Mouse (Mus musculus) G1E-ER4 (cell line): ENCODE data around the gene Cspg5. TPM values are rescaled to one million over a fixed set of nuclear protein-coding genes. Genes with fewer than 3 reads are reported as not detected.

Experiments
- GATA1 ChIP-seq: IDR thresholded peaks from one replicate; pipeline ENCODE4 v1.8.0; 2012; ENCODE audit warnings: low read length, inconsistent platforms
- polyA plus RNA-seq: library from polyadenylated mRNA; stranded (reverse); fragments of >175 nt; gene quantifications from 2 replicates; pipeline ENCODE4 v1.2.3, GENCODE M21; 2012

The Cspg5 gene
- polyA plus RNA-seq, 1 experiment: 0.21 TPM

GRCm38 (mm10) chr9:110287321-110287924 lies 43.8 kb downstream of the Cspg5 start:
- TF ChIP-seq GATA1: no peak

- TF ChIP-seq GATA1: no peak
Observed at GRCm38 (mm10) chr9:110293254-110293718, 49.7 kb downstream of the Cspg5 start.

DNA sequence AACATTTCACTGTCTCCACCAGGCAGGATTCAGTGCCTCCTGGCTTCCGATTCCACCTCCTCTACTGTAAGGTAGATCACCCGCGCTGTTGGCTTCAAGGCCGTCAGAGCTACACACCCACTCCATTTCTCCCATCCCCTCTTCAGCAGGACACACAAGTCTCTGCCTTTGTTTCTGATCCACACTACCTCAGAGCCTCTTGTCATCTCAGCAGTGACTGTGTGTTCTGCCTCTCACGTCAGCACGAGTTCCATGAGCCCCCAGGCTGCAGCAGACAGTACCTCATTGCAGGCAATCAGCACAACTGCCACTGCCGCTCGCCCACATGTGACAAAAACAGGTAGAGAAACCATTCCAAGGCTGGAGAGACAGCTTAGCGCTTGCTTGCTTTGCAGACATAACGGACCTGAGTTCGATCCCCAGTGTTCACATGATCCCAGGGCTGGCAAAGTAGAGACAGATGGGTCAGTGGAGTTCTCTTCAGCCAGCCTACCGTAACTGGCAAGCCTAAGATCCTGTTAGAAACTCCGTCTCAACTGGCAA lies 50.4 kb downstream of the Cspg5 start:
- TF ChIP-seq GATA1: no peak

- no peak for TF ChIP-seq GATA1
Observed at GRCm38 (mm10) chr9:110294786-110295185, 51.2 kb downstream of the Cspg5 start.

- no peak for TF ChIP-seq GATA1
Observed at GRCm38 (mm10) chr9:110296867-110297627, 53.5 kb downstream of the Cspg5 start.

DNA sequence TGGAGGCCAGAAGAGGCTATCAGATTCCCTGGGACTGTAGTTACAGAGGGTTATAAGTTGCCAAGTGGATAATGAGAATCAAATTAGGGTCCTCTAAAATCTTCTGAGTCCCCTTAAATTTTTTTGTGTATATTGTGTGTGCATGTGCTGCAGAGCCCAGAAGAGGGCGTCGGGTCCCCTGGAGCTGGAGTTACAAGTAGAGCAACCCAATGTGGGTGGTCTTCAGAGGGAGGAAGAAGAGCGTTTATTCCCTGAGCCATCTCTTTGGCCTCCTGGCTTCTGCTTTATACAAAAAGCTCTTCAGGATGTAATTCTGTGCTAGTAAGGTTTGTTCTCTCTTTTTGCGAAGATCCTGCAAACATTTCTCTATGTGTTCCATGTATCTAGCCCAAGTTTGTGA lies 60.9 kb downstream of the Cspg5 start:
- no peak for TF ChIP-seq GATA1

GRCm38 (mm10) chr9:110304969-110305651 lies 61.5 kb downstream of the Cspg5 start, which contains the start of gene Elp6:
Gene Elp6 (plus strand): TSS chr9:110305173.
- TF ChIP-seq GATA1: no peak

DNA sequence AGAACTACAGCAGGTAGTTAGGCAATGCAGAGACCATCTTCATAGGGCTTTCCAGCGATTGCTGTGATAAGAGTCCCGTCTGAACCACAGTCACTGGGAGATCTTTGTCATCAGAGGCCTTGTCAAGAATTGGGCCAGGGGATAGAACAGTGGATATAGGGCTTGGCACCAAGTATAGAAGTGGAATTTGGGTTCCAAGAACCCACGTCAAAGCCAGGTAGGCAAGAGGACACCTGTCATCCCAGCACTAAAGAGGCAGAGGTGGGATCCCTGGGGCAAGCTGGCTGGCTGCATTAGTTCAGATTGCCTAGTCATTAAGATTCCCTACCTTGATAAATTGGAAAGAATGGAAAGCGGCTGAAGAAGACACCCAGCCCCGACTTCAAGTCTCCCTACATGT lies 62.8 kb downstream of the Cspg5 start:
- TF ChIP-seq GATA1: no peak

Other genes starting within 250 kb of the Cspg5 start
- gene Smarcc1, start 126.1 kb upstream of the Cspg5 start, polyA plus RNA-seq: 129 and 147 TPM in 2 replicates
- 35.3 and 40.3 TPM in 2 replicates for gene Dhx30, start 126.0 kb upstream of the Cspg5 start, polyA plus RNA-seq
- gene Elp6, start 61.4 kb downstream of the Cspg5 start, polyA plus RNA-seq: 22.2 and 22.8 TPM in 2 replicates
- gene Scap, start 89.5 kb downstream of the Cspg5 start, polyA plus RNA-seq: 278 and 318 TPM in 2 replicates
- 89.5 and 153 TPM in 2 replicates for gene Ptpn23, start 164.4 kb downstream of the Cspg5 start, polyA plus RNA-seq
- gene Ngp, start 176.0 kb downstream of the Cspg5 start, polyA plus RNA-seq: not detected in 2 replicates
- 5.5 and 6.6 TPM in 2 replicates for gene Klhl18, start 232.9 kb downstream of the Cspg5 start, polyA plus RNA-seq
- 0.02 TPM in 1 of 2 replicates, not detected in the other for gene Kif9, start 233.2 kb downstream of the Cspg5 start, polyA plus RNA-seq